Mouse (Mus musculus): ENCODE data around the gene Olfr657. TPM values are rescaled to one million over a fixed set of nuclear protein-coding genes. Genes with fewer than 3 reads are reported as not detected.

Gene Olfr657
- polyA plus RNA-seq, 1 experiment from 2014 or later: not detected

- H3K27ac ChIP-seq: no peak within 1 kb of the TSS
- no peak within 1 kb of the TSS for H3K9ac ChIP-seq
- 84% methylated on average over 2 of the region's 2 CpGs for WGBS
- H3K4me1 ChIP-seq: no peaks in the 10 kb centered on the region
- no peak for ATAC-seq (ENCODE audit: insufficient number of reproducible peaks, insufficient read depth, low FRiP score, low TSS enrichment)
- no peaks in the 10 kb centered on the region for H3K27me3 ChIP-seq
- H3K9me3 ChIP-seq: no peaks in the 10 kb centered on the region
- no peak within 1 kb of the TSS for H3K4me3 ChIP-seq
- H3K4me2 ChIP-seq (replicated peaks): no peak within 1 kb of the TSS
- H3K36me3 ChIP-seq: no peaks in the 10 kb centered on the region
Observed at GRCm38 (mm10) chr7:104686201-104686600, 61.6 kb downstream of the Olfr657 start, which contains the start of gene Olfr661. Olfr661 (plus strand) TSS chr7:104686501.

Other genes starting within 250 kb of the Olfr657 start
- 0.18 TPM in 1 of 2 replicates, not detected in the other for gene Trim30c, start 224.0 kb upstream of the Olfr657 start, polyA plus RNA-seq (2016; fragmentation: Nextera tagmentation; extraction: Ambion mirVana)
- 0.72 and 1.3 TPM in 2 replicates for gene Trim30a, start 159.6 kb upstream of the Olfr657 start, polyA plus RNA-seq (2016; fragmentation: Nextera tagmentation; extraction: Ambion mirVana)
- gene Trim30d, start 116.9 kb upstream of the Olfr657 start, polyA plus RNA-seq (2016; fragmentation: Nextera tagmentation; extraction: Ambion mirVana): 0.15 and 0.27 TPM in 2 replicates
- gene Olfr651, start 74.7 kb upstream of the Olfr657 start, polyA plus RNA-seq (2016; fragmentation: Nextera tagmentation; extraction: Ambion mirVana): not detected in 2 replicates
- gene Olfr652, start 63.9 kb upstream of the Olfr657 start, polyA plus RNA-seq (2016; fragmentation: Nextera tagmentation; extraction: Ambion mirVana): not detected in 2 replicates
- gene Olfr653, start 47.5 kb upstream of the Olfr657 start, polyA plus RNA-seq (2016; fragmentation: Nextera tagmentation; extraction: Ambion mirVana): not detected in 2 replicates
- gene Olfr654, start 37.8 kb upstream of the Olfr657 start, polyA plus RNA-seq (2016; fragmentation: Nextera tagmentation; extraction: Ambion mirVana): not detected in 2 replicates
- gene Olfr655, start 23.0 kb upstream of the Olfr657 start, polyA plus RNA-seq (2016; fragmentation: Nextera tagmentation; extraction: Ambion mirVana): not detected in 2 replicates
- not detected in 2 replicates for gene Olfr656, start 10.8 kb upstream of the Olfr657 start, polyA plus RNA-seq (2016; fragmentation: Nextera tagmentation; extraction: Ambion mirVana)
- not detected in 2 replicates for gene Olfr658, start 22.5 kb downstream of the Olfr657 start, polyA plus RNA-seq (2016; fragmentation: Nextera tagmentation; extraction: Ambion mirVana)
- not detected in 2 replicates for gene Olfr659, start 42.0 kb downstream of the Olfr657 start, polyA plus RNA-seq (2016; fragmentation: Nextera tagmentation; extraction: Ambion mirVana)
- not detected in 2 replicates for gene Olfr661, start 61.7 kb downstream of the Olfr657 start, polyA plus RNA-seq (2016; fragmentation: Nextera tagmentation; extraction: Ambion mirVana)
- not detected in 2 replicates for gene Usp17le, start 152.7 kb downstream of the Olfr657 start, polyA plus RNA-seq (2016; fragmentation: Nextera tagmentation; extraction: Ambion mirVana)
- not detected in 2 replicates for gene Usp17lb, start 217.8 kb downstream of the Olfr657 start, polyA plus RNA-seq (2016; fragmentation: Nextera tagmentation; extraction: Ambion mirVana)
- gene Usp17la, start 232.2 kb downstream of the Olfr657 start, polyA plus RNA-seq (2016; fragmentation: Nextera tagmentation; extraction: Ambion mirVana): not detected in 2 replicates